Mouse (Mus musculus) cerebellum, postnatal 4 days (tissue): ENCODE measurements around the gene Rbm44.

Experiments
- DNase-seq, 2 experiments: peaks; one replicate each; pipeline ENCODE4 v3.0.0; 2022; ENCODE audit warnings: low spot score in 2 of 2, mixed read lengths in 1 of 2

Rbm44 gene

GRCm38 (mm10) chr1:91144813-91145212 lies at the start of gene Rbm44:
Rbm44 (plus strand) TSS chr1:91145089.
- no peak for DNase-seq

- no peak for DNase-seq
Measured at GRCm38 (mm10) chr1:91095258-91095657, 49.6 kb upstream of the Rbm44 start.

- DNase-seq = no peak
Measured at GRCm38 (mm10) chr1:91095853-91096252, 49.0 kb upstream of the Rbm44 start.

- DNase-seq = no peak
Measured at GRCm38 (mm10) chr1:91096490-91096889, 48.4 kb upstream of the Rbm44 start.

- no peak for DNase-seq
Measured at GRCm38 (mm10) chr1:91097283-91097834, 47.5 kb upstream of the Rbm44 start.

- peak; percentile 54 to 74 for DNase-seq
Measured at GRCm38 (mm10) chr1:91098887-91099286, 46.0 kb upstream of the Rbm44 start.

GRCm38 (mm10) chr1:91101709-91102440 lies 43.0 kb upstream of the Rbm44 start:
- DNase-seq = no peak

GRCm38 (mm10) chr1:91103366-91103983 lies 41.4 kb upstream of the Rbm44 start:
- DNase-seq = no peak

GRCm38 (mm10) chr1:91107548-91107947 lies 37.3 kb upstream of the Rbm44 start:
- DNase-seq = no peak

GRCm38 (mm10) chr1:91109302-91109701 lies 35.6 kb upstream of the Rbm44 start:
- DNase-seq = no peak

GRCm38 (mm10) chr1:91112171-91112570 lies 32.7 kb upstream of the Rbm44 start:
- no peak for DNase-seq

- DNase-seq = no peak
Measured at GRCm38 (mm10) chr1:91112606-91113005, 32.3 kb upstream of the Rbm44 start.

- no peak for DNase-seq
Measured at GRCm38 (mm10) chr1:91122121-91122520, 22.8 kb upstream of the Rbm44 start.

- DNase-seq = no peak
Measured at GRCm38 (mm10) chr1:91123004-91123403, 21.9 kb upstream of the Rbm44 start.

- no peak for DNase-seq
Measured at GRCm38 (mm10) chr1:91123466-91123865, 21.4 kb upstream of the Rbm44 start.

- no peak for DNase-seq
Measured at GRCm38 (mm10) chr1:91128849-91129248, 16.0 kb upstream of the Rbm44 start.

GRCm38 (mm10) chr1:91137036-91137435 lies 7.9 kb upstream of the Rbm44 start:
- DNase-seq = no peak

- no peak for DNase-seq
Measured at GRCm38 (mm10) chr1:91151509-91151908, 6.6 kb downstream of the Rbm44 start.

- DNase-seq = no peak
Measured at GRCm38 (mm10) chr1:91166798-91167197, 21.9 kb downstream of the Rbm44 start.

GRCm38 (mm10) chr1:91169157-91169556 lies 24.3 kb downstream of the Rbm44 start:
- DNase-seq = no peak

- DNase-seq = no peak
Measured at GRCm38 (mm10) chr1:91174796-91175195, 29.9 kb downstream of the Rbm44 start.

GRCm38 (mm10) chr1:91176026-91176425 lies 31.1 kb downstream of the Rbm44 start:
- no peak for DNase-seq

- DNase-seq = no peak
Measured at GRCm38 (mm10) chr1:91176871-91177270, 32.0 kb downstream of the Rbm44 start.
